Mouse (Mus musculus): ENCODE data around the gene Lipe.
"Not testable (repeated sequence)": the region's sequence is repeated elsewhere in the genome, so short reads cannot be mapped to it uniquely, and the experiment has no call there.

Lipe gene

DNA sequence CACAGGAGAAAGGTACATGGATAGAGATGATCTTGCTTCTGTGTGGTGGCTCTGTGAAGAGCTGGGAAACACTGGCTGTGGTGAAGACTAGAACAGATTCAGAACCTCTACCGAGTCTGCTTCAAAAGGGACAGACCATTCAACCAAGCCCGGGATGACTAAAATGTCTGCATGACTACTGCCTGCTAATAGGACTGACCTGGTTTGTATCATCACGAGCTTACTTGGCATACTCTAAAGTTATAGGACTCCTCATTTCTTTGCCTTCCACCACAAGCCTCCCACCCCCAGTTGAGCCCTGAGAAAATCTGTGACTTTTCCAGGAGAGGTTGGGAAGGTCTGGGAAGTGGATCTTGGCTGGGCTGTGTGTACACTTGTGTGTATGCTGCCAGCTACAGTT, 13.4 kb upstream of the Lipe start:
- peak; percentile 72 for DNase-seq

DNA sequence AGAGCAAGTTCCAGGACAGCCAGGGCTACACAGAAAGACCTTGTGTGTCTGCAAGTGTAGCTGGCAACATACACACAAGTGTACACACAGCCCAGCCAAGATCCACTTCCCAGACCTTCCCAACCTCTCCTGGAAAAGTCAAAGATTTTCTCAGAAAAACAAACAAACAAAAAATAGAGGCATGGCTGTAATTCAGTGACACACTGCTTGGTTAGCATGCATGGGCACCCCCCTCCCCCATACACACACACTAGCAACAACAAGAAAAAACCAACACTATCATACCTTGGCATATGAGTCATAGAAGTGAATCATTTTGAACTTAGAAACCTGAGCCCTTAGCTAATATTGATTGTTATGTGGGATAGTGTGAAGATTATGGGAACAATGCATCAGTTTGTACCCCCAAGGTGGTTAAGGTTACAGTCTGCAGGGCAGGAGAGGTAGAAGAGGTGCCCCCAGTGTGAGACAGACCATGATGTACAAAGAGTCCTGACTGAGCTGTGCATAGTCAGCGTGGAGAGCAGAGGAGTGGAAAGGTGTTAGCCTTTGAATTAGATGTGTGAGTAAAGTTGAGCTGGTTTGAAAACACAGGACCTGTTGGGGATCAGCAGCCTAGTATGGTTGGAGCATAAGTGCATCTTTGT, 12.6 kb upstream of the Lipe start:
- peak; percentile 69 for DNase-seq

DNA sequence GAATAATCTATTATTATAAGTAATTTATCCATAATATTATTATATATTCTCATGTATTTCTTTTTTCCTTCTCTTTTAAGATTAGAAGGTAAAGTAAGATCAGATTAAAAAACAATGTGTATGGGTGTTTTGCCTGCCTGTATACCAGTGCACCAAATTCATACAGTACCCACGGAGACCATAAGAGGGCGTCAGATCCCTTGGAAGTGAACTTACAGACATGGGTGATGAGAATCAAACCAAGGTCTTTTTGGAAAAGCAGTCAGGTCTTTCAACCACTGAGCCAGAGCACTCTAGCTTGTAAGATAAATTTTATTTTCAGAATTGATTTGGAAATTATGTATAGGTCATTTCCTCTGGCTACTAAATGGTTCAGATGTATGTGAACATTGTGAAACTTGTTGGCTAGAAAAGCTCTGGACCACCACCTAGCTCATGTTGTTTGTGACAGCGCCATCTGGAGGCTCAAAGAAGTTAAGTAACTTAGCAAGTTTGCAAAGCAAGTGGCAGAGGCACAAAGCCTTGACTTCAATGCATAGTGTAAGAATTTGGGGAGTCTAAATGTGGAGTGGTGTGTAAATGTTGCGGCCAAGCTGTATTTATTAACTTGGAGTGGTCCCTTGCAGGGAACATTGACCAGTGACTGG, 10.7 kb upstream of the Lipe start:
- peak; percentile 69 for DNase-seq

DNA sequence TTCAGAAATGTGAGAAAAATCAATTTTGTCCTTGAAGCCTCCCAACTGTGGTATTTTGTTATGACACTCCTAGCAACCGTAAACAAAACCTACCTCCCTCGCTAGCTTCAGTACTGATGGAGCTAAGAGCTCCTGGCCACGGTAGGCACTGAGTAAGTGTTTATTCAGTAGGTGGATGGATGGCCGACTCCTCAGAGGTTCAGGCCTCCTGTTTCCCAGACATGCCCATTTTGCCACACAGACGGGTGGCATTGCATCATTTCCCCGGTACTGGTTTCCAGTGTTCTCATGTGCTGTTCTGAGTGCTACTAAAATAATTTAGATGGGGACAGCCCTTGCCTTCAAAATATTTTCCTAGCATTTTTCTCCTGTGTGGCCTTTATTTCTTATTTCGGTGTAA, 8.0 kb upstream of the Lipe start:
- DNase-seq: peak; percentile 64

DNA sequence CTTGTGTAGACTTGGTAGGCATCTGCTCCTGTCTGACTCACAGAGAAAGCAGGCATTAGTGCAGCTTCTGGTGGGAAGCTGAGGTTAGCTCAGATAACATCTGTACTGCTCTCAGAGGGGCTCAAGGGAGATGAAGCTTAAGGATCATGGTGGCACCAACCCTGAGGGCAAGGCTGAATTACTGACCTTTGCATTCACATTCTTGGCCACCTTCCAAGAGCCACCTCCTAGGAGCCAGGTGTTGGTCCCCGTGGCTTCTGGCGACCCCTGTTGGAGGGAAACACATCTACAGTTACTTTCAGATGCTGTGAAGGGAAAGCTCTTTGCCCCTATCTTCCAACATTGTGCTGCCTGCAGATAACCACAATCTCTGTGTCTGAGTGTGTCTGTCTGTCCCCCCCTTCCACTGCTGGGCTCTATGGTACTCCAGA, 4.2 kb upstream of the Lipe start:
- DNase-seq: peak; percentile 90

DNA sequence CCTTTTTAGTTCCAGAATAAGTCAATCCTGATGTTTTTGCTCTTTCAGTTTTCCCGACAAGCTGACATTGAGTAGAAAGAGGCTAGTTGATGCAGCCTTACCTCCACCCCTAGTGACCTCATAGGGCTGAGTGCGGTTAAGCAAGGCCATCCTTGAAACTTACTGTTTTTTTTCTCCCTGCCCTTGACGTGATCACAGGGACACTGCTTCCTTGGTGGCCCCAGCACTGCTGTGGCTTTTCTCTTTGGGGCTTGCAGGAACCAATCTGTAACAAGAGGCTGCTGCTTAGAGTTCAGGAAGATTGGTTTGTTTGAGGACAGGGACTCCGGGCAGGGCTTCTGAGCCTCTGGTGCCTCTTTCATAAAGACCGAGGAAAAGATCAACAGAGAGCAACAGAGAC, 3.5 kb upstream of the Lipe start:
- DNase-seq: peak; percentile 75

DNA sequence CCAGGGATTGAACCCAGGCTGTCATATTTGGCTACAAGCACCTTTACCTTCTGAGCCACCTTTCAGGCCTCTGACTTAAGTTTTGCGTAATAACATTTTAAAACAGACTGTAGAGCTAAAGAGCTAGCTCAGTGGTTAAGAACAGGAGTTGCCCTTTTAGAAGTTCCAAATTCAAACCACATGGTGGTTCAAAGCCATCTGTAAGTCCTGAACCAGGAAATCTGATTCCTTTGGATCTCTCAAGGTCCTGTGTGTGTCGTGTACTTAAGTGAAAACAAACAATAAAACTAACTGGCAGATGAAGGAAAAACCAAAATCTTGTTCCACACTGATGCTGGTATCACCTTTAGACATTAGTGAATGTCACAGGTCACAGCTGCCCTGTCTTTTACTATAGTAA, 3.0 kb upstream of the Lipe start:
- peak; percentile 4 for DNase-seq

DNA sequence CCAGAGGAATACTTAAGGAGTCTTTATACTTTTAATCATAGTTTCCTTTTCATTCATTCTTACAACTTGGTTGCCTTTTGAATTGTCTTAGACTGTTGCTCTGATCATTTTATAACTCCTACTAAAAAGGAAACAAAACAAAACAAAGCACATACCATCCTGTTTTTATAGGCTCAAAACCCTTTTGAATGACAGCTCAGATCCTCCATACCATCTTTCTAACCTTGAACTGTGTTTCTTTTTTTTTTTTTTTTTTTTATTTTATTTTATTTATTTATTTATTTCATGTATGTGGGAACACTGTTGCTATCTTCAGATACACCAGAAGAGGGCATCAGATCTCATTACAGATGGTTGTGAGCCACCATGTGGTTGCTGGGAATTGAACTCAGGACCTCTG, 518 bp upstream of the Lipe start:
- not testable (repeated sequence) for DNase-seq

DNA sequence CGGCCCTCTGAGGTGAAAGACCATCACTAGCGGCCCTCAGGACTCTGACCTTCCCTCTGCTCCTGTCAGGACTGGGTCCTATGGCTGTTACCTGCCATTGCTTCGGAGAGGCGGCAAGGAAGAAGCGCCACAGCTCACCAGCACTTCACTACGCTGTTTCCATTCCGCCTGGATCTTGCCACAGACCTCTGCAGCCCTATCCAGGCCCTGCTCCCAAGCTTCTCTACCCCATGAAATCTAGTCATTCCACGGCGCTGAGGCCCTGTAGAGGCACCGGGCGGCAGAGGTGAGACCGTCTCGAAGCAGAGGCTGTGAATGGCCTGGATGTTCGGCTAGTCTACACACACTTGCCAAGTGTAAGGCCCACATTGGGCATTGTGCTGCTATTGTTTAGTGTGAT, 1.9 kb downstream of the Lipe start:
- DNase-seq: peak; percentile 94

DNA sequence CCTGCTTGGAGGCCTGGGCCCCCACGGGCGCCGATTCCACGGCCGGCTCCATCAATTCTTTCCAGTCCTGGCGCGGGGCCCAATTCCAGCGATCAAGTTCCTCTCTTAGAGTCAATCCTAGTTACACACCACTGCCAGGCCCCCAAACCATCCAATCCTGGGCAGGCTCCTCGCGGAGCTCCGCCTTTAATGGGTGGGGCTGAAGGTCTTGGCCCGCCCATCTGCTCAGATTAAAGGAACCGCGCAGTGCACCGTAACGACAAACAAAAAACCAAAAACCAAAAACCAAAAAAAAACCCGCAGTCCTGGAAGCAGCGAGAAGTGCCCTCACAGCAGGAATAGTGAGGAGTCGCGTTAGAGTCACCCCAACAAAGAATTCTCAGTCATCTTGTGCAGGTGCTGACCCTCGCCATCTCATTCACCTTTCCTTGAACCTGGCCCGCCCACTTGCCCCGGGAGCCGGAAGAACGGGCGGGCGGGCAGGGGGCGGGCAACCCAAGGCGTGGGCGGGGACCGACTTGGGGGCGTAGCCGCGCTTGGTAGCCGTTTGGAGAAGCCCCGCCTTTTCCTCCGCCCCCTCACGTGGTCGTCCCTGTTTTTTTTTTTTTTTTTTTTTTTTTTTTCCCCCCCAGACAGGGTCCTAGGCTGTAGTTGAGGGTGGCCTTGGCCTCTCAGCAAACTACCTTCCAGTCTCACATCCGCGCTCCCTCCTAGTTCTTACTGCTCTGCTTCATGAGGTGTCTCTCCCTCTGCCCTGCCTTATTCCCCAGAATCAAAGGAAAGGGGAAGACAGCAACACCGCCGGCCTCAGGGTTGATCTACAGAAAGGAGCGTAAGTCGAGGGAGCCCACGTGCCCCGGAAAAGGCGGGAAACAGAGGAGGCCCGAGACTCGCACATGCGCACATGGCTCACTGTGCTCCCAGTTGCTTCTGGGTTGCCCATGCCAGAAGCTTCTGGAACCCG, 2.7 kb downstream of the Lipe start:
- DNase-seq: peak; percentile 100

DNA sequence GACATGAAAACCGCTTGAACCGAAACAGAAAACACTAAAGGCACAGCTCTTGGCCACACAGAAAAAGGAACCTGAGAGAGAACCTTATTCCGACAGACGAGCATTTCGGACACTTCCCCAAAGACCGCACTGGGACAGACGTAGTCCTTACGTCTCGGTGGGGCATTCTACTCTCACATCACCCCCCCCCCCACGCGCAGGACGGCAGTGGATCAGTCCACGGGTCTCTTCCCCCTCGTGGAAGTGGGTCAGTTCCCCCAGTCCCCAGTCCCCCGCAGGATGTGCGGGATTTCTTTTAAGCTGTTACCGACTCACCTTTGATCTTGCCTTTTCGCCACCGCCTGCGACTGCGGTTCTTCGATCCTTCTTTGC, 3.3 kb downstream of the Lipe start:
- DNase-seq: no peak

DNA sequence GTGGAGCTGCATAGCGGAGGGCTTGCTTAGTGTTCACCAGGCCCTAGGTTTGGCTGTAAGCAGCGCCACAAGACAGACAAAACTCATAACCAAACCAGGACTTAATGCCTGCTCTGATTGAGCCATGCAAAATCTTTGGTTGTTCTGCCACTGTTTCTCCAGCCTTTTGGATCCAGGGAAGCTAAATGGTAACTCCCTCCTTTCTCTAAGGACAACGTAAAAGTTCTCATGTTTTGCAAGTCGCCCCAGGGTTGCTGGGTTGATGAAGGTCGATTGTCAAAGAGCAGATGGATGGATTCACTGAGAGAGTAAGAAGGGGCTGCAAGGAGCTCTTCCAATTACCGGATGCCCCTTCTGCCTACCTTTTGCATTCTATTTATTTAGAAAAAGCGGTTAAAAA, 3.8 kb downstream of the Lipe start:
- peak; percentile 88 for DNase-seq

DNA sequence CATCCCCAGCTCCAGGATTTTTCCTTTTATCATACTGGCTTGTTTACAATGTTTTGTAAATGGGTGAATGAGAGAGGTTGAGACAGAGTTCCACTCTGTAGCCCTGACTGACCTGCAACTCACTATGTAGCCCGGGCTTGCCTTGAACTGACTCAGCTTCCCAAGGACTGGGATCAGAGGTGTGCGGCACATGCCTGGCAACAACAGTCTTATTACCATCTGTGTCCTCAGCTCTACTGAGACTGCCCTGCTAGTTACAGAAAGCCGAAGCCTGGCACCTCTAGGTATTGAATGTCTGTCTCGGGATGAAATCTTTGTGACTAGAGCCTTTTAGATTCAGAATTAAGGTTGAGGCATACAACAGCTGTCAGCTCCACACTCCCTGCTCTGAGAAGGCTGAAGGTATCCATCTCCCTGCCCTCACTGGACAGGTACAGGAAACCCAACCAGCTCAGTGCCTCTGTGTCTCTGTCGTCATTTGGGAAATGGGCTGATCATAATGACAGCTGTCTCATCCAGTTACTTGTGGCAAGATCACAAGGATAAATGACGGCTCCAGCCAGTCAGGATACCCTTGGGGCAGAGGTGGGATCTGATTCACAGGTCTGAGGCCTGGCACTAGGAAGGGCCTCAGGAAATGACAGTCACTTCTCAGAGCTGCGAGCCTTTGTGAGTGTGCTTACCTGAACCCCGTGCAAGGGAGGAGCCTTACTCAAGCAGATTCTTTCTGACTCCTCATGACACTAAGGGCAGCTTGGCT, 4.9 kb downstream of the Lipe start:
- peak; percentile 84 for DNase-seq

DNA sequence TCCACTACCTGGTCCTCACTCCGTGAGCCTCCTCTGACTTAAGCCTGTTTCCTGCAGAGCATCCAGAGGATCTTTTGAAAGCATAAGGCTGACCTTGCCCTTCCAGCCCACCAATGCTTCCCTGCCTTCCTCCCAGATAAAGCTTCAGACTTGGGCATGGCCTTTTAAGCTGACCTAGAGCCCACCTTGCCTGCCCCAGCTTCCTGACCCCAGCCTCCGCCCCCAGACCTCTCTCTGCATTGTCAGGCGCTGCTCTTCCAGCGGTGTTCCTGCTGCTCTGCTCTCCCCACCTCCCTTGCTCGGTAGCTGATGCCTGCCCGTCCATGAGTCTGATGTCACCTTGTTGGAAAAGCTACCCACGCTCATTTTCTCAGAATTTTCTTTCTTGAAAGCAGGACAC, 5.7 kb downstream of the Lipe start:
- DNase-seq: peak; percentile 89

DNA sequence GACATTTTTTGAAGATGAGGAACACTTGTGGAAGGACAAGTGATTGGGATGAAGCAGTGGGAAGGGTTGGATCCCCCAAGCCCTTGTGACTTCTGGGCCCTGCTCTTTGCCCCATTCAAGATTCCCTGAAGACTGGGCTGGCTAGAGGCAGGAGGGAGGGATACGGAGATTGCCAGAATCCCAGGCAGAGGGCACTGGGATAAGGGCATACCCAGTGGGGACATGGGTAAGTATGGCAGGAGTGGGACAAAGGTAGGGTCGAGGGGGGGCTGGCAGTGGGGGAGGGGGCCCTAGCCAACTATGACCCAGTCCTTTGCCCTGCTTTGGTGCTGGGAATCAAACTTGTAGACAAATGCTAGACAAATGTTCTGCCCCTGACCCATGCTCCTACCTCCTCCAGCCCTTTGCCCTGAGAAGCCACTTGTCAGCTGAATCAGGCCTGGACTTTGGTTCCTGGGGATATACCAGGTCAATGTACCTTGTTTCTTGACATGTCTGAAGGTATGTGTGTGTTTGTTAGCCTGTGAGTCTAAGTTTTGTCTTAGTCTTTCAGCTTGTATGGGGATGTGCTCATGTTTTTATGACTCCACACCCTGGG, 6.6 kb downstream of the Lipe start:
- peak; percentile 91 for DNase-seq

DNA sequence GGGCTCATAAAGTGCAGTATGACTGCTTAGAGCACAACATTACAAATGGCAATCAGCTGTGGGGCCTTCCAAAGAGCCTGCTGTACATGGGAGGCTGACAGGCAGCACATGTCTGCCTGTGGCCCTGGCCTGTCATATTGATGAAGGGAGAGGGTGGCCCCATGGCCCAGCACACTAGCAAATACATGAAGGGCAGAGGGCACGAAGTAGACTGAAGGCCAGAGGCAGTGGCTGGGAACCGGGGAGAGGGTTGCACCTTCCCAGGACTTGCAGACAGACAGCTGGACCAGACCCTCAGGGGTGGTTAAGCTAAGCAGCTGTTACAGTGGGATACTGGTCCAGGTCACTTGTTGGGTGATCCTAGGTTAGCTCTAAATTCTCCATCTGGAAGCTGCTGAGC, 7.5 kb downstream of the Lipe start:
- peak; percentile 94 for DNase-seq

DNA sequence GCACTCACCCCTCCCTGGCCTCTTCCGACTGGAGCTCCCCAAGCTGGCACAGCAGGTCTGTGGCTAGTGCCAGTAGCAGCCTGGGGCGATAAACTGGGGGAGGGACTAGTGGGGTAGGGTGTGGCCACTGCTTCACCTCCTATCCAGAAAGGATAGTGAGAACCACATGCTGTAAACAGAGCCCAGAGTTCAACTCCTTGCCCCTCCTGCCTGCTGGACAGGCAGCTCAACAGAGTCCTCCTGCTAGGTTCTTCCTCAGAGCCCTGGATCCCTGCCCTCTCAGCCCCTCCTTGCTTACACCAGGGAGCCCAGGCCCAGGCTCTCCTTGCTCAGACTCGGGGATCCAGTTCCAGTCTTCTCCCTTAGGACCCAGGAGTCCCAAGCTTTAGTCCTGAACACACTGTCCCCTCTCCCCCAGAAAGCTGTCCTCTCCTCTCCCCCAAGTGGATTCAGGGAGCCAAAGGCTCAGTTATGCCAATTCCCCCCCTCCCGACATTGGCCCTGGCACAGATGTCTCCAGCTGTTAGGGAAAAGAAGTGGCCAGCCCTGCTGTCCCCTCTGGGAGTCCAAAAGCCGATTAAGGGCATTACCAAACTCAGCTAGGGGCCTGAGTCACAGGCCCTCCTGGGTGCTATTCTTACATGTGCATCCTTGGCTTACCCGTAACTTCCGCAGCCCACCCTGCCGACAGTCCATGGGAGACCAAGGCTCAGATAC, 8.3 kb downstream of the Lipe start:
- peak; percentile 99 for DNase-seq

DNA sequence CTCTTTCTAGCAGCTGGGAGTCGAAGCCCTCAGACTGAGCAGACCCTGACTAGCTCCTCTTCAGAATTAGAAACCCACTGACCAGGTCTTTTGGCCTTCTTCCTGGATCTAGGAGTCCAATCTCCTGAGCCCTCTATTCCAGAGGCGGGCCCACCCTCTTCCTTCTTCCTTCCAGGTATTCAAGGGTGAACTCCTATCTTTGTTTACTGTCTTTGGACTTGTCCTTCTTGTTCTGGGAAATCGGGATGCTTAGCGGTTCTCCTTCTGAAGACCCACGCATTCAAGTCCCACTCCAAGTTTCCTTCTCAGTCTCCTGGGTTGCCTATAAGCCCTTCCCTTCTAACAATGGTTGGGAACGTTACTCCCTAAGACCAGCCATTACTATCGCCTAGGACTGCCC, 9.6 kb downstream of the Lipe start:
- peak; percentile 97 for DNase-seq

DNA sequence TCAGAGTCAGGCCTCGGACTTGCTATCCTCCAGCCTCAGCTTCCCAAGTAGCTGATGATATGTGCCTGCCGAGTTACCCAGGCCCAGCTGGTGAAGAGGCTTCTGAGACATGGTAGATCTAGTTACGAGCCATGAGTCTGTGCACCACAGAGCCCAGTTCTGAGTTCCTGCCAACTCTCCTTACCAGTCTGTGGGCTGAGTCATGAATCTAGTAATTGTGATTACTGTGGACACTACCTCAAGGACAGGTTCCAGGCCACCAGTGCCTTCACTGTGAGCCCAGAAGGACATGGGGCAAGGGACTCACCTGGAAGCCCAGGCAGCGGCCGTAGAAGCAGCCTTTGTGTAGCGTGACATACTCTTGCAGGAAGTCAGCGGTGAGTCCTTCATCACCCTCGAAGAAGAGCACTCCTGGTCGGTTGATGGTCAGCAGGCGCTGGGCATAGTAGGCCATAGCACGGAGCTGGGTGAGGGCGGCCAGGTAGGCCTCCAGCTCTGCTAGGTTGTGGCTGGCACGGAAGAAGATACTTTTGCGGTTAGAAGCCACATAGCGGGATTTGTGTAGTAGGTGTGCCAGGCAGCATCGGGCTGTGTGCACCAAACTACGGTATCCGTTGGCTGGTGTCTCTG, 10.6 kb downstream of the Lipe start:
- peak; percentile 94 for DNase-seq

DNA sequence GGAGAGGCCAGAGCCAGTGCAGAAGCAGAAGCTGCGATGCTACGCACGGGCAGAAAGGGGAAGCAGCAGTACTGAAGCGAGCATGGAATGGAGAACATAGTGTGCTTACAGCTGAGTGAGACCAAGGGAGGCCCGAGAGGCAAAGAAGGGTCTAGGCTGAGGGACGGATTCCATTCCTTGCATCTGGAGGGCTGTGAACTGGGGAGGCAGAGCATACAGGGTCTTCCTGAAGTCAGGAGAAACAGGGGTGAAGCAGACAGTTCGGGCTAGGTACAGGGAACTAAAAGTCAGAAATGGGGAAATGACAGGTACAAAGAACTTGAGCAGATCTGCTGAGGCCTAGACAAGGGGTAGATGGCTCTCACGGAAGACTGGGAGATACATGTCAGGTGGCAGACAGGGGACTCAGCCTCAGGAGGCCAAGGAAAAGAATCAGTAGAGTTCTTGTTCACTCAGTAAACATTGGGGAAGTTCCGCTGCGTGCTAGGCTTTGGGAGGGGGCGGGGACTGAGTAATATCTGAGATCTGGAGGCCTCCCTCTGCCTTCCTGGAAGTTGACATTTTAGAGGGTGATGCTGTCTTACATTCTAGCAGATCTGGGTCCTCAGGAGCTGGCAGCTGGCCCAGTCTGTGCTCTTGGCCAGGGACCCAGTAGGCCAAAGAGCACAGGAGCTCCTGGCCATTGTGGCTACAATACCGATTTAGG, 12.5 kb downstream of the Lipe start:
- DNase-seq: peak; percentile 99

DNA sequence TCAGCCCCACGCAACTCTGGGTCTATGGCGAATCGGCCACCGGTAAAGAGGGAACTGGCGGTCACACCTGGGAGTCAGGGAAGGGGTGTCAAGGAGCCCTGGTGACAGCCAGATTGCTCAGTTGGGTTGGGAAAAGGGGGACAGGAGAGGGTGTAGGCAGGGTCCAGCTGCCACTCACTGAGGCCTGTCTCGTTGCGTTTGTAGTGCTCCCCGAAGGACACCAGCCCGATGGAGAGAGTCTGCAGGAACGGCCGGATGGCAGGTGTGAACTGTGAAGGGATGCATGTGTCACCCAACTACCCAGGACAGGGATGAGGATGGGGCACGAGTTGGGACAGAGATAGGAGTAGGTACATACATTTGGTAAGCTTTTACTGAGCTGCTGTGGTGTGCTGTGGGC, 13.3 kb downstream of the Lipe start:
- peak; percentile 94 for DNase-seq

Measured in heart, adult 11 months (tissue).